In genomic region chr13:45108851-45109390, GRCm38 (mm10) we compare ENCODE assay signal across 11 mouse cellular contexts. TPM values are rescaled to one million over a fixed set of nuclear protein-coding genes. Genes with fewer than 3 reads are reported as not detected.
DNase-seq lines count a peak whose midpoint lies in the region; ATAC-seq and TF ChIP-seq lines count a peak whose summit lies in the region.
"Had no signal": no experiment of that assay in that cellular context is flagged by ENCODE, and none has a peak within 500 bp of the region (broad histone marks: within the 10 kb centered on the region; RNA-seq: fewer than 3 reads in every experiment).

No protein-coding gene starts in this region.

- no peaks in the 10 kb centered on the region for H3K36me3 ChIP-seq in kidney, postnatal 0 days (ENCODE audit: insufficient read depth, low read length)
- no peaks in the 10 kb centered on the region for H3K36me3 ChIP-seq in kidney, embryonic 15.5 days
- H3K36me3 ChIP-seq in G1E (replicated peaks): no peaks in the 10 kb centered on the region
- H3K36me3 ChIP-seq in hindbrain, embryonic 11.5 days (ENCODE audit: control insufficient read depth, insufficient read depth, low read length): no peaks in the 10 kb centered on the region

- no peak overlapping the region for H3K4me2 ChIP-seq in kidney, postnatal 0 days (ENCODE audit: low read length)
- H3K4me2 ChIP-seq in kidney, embryonic 15.5 days: no peak overlapping the region
- no peak overlapping the region for H3K4me2 ChIP-seq in hindbrain, embryonic 11.5 days (replicated peaks; ENCODE audit: low read depth, low read length)

- 61% methylated on average over 7 of the region's 7 CpGs for WGBS in kidney, postnatal 0 days
- 67% methylated on average over 7 of the region's 7 CpGs for WGBS in kidney, embryonic 15.5 days
- 39% methylated on average over 7 of the region's 7 CpGs for WGBS in hindbrain, embryonic 11.5 days

- TF ChIP-seq CTCF in kidney, postnatal 0 days (IDR thresholded peaks at IDR 0.05; ENCODE audit: low read depth): no peak
- no peak for TF ChIP-seq CTCF in G1E (IDR thresholded peaks at IDR 0.05; ENCODE audit: low read depth, low read length)
- no peak for TF ChIP-seq CTCF in cortical plate, adult 2 months (IDR thresholded peaks at IDR 0.05; ENCODE audit: extremely low read depth, insufficient read depth, low read length)

- peak; percentile 53 for DNase-seq in kidney, postnatal 0 days (ENCODE audit: low spot score)
- peak; percentile 30 for DNase-seq in G1E (ENCODE audit: low spot score)
- peak; percentile 63 to 78 for DNase-seq in monocyte, adult 2 months (ENCODE audit: low read depth in 1 of 2, low spot score in 2 of 2)
- DNase-seq in hindbrain, embryonic 11.5 days (ENCODE audit: low spot score): no peak
- DNase-seq in cerebellum, adult 9-11 months: no peak
- DNase-seq: cerebellum, postnatal 25 days had no signal

- no peak for ATAC-seq in kidney, postnatal 0 days (replicated peaks; ENCODE audit: low FRiP score, low read depth)
- no peak for ATAC-seq in kidney, embryonic 15.5 days (replicated peaks; ENCODE audit: low FRiP score)
- peak; percentile 87 for ATAC-seq in G1E (ENCODE audit: extremely low read depth, insufficient number of reproducible peaks, low FRiP score, poor library complexity, severe bottlenecking)
- no peak; the same call in 1 of the 2 replicates for ATAC-seq in frontal cortex, adult (ENCODE audit: low TSS enrichment)
- no peak for ATAC-seq in hindbrain, embryonic 11.5 days (ENCODE audit: low FRiP score)
- ATAC-seq: forebrain, embryonic 14.5 days had no signal

- H3K9ac ChIP-seq in kidney, postnatal 0 days (ENCODE audit: low read depth, low read length): no peak overlapping the region
- H3K9ac ChIP-seq in kidney, embryonic 15.5 days: no peak overlapping the region
- H3K9ac ChIP-seq in hindbrain, embryonic 11.5 days (ENCODE audit: low read depth, low read length): no peak overlapping the region

- no peak overlapping the region for H3K4me3 ChIP-seq in kidney, postnatal 0 days (replicated peaks; ENCODE audit: low read depth, low read length)
- H3K4me3 ChIP-seq in kidney, embryonic 15.5 days (replicated peaks): no peak overlapping the region
- H3K4me3 ChIP-seq in G1E (ENCODE audit: low read depth, low read length): no peak overlapping the region
- no peak overlapping the region for H3K4me3 ChIP-seq in cortical plate, adult 2 months (ENCODE audit: insufficient read depth, low read length)
- H3K4me3 ChIP-seq in hindbrain, embryonic 11.5 days (ENCODE audit: low read depth, low read length): no peak overlapping the region

- H3K27me3 ChIP-seq in kidney, postnatal 0 days (ENCODE audit: insufficient read depth, low read length): no peaks in the 10 kb centered on the region
- no peaks in the 10 kb centered on the region for H3K27me3 ChIP-seq in kidney, embryonic 15.5 days
- H3K27me3 ChIP-seq in G1E (ENCODE audit: insufficient read depth, low read length): peaks cover 18% of the 10 kb centered on the region
- no peaks in the 10 kb centered on the region for H3K27me3 ChIP-seq in hindbrain, embryonic 11.5 days (ENCODE audit: control insufficient read depth, insufficient read depth, low read length)

- H3K9me3 ChIP-seq in kidney, postnatal 0 days (replicated peaks; ENCODE audit: low read length): no peaks in the 10 kb centered on the region
- H3K9me3 ChIP-seq in kidney, embryonic 15.5 days (replicated peaks): no peaks in the 10 kb centered on the region
- H3K9me3 ChIP-seq in G1E (replicated peaks): no peaks in the 10 kb centered on the region
- no peaks in the 10 kb centered on the region for H3K9me3 ChIP-seq in hindbrain, embryonic 11.5 days (ENCODE audit: control insufficient read depth, low read length)

- no peaks in the 10 kb centered on the region for H3K4me1 ChIP-seq in kidney, postnatal 0 days (replicated peaks; ENCODE audit: insufficient read depth, low read length)
- 0 out of 2 replicates have a peak, but pooled peaks cover 6% of the 10 kb centered on the region for H3K4me1 ChIP-seq in kidney, embryonic 15.5 days
- peaks cover 16% of the 10 kb centered on the region for H3K4me1 ChIP-seq in G1E (ENCODE audit: insufficient read depth, low read depth, low read length)
- H3K4me1 ChIP-seq in cortical plate, adult 2 months (ENCODE audit: control insufficient read depth, insufficient read depth, low read length): peaks cover 4% of the 10 kb centered on the region; the same call in 1 of the 2 replicates
- H3K4me1 ChIP-seq in hindbrain, embryonic 11.5 days (replicated peaks; ENCODE audit: control insufficient read depth, insufficient read depth, low read length): no peaks in the 10 kb centered on the region

- TF ChIP-seq POLR2A in cortical plate, adult 2 months (IDR thresholded peaks at IDR 0.05; ENCODE audit: extremely low read depth, insufficient read depth, low read length): no peak

- H3K27ac ChIP-seq in kidney, postnatal 0 days: no peak overlapping the region
- H3K27ac ChIP-seq in kidney, embryonic 15.5 days: no peak overlapping the region
- 0 out of 2 replicates have a peak overlapping the region, but pooled peaks have one; percentile 7 for H3K27ac ChIP-seq in cortical plate, adult 2 months (ENCODE audit: insufficient read depth, low read length)
- H3K27ac ChIP-seq in hindbrain, embryonic 11.5 days (ENCODE audit: low read depth, low read length): no peak overlapping the region

RNA-seq across cellular contexts. Expression of gene Gm9817, which starts 30.4 kb away (rescaled TPM):
- 0.08 TPM in 1 of 2 replicates, not detected in the other for polyA plus RNA-seq in kidney, postnatal 0 days (2015; fragmentation: Nextera tagmentation; extraction: Ambion mirVana)
- not detected in 2 replicates for polyA plus RNA-seq in kidney, embryonic 15.5 days (2015; fragmentation: Nextera tagmentation; extraction: Ambion mirVana)
- total RNA-seq in G1E (2014; fragmentation: Nextera tagmentation) (0.60 TPM in 1 of 2 replicates, not detected in the other), G1E (2017) (0.05 and 0.12 TPM in 2 replicates)
- polyA plus RNA-seq in G1E (2012): 0.09 TPM in 2 replicates
- 0.06 TPM in 1 of 2 replicates, not detected in the other for polyA plus RNA-seq in cortical plate, adult 2 months (2012; rRNA removed)
- 0.07 TPM in 1 of 2 replicates, not detected in the other for polyA plus RNA-seq in hindbrain, embryonic 11.5 days (2014; fragmentation: Nextera tagmentation; extraction: Ambion mirVana)
- total RNA-seq: layer of hippocampus, adult 8-10 months had no signal

Comparison
In these comparisons a context has a peak if more than half of its experiments do, and no peak if none do; other contexts are left out.
1. DNase-seq: peak in kidney, postnatal 0 days (single experiment), G1E (single experiment) and monocyte, adult 2 months (2 of 2); none in hindbrain, embryonic 11.5 days (single experiment) and cerebellum, adult 9-11 months (single experiment).